ENCODE assay signal across 8 mouse cellular contexts in the genomic region with DNA sequence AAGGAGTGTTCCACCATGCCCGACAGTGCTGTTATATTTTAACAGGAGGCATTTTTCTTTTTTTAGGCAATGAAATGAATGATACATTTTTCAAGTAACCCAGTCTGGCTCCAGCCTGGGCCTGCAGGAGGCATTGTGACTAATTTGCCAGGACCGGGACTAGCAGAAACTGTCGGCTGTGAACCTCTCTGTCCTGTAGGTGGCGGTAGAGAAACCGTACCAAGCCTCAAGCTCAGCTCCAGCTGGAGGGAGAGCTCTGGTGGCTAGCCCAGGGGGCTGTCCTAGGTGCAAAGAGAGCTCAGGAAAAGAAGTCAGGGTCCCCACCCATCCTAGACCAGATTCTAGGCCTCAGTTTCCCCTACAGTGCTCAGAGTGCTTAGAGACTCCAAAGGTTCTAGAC. TPM values are rescaled to one million over a fixed set of nuclear protein-coding genes. Genes with fewer than 3 reads are reported as not detected.
A peak's percentile ranks its signal among the peaks of the same experiment; 100 is the strongest.
DNase-seq lines count a peak whose midpoint lies in the region; ATAC-seq lines count a peak whose summit lies in the region.

No protein-coding gene starts in this region.

- 0% methylated on average over 5 of the region's 5 CpGs for WGBS in heart, embryonic 12.5 days
- 2% methylated on average over 5 of the region's 5 CpGs for WGBS in midbrain, embryonic 12.5 days

- no peak; the same call in 1 of the 2 replicates for ATAC-seq in heart, embryonic 12.5 days (ENCODE audit: insufficient number of reproducible peaks, low FRiP score)
- peak; percentile 47 for ATAC-seq in midbrain, embryonic 12.5 days (ENCODE audit: low FRiP score, low read depth)

- H3K4me2 ChIP-seq in heart, embryonic 12.5 days: no peak overlapping the region
- H3K4me2 ChIP-seq in midbrain, embryonic 12.5 days (replicated peaks): no peak overlapping the region

- no peak overlapping the region for H3K27ac ChIP-seq in heart, embryonic 12.5 days (ENCODE audit: poor library complexity, severe bottlenecking)
- no peak overlapping the region for H3K27ac ChIP-seq in midbrain, embryonic 12.5 days (replicated peaks)

- no peak overlapping the region for H3K9ac ChIP-seq in heart, embryonic 12.5 days
- no peak overlapping the region for H3K9ac ChIP-seq in midbrain, embryonic 12.5 days (replicated peaks)

- peak; percentile 97 for DNase-seq in heart, adult 11 months
- peak; percentile 79 to 87 for DNase-seq in cerebellum, postnatal 25 days
- peak; percentile 86 for DNase-seq in gastrocnemius, adult 18-20 months (ENCODE audit: low spot score)
- peak; percentile 94 for DNase-seq in induced T-regulatory cell, adult 2 months (ENCODE audit: low read depth)
- peak; percentile 51 to 52 for DNase-seq in left cerebral cortex, adult 8-10 months (ENCODE audit: low spot score in 2 of 2)
- peak; percentile 51 for DNase-seq in spleen, adult 12 weeks (ENCODE audit: low spot score)

- H3K27me3 ChIP-seq in heart, embryonic 12.5 days (replicated peaks): no peaks in the 10 kb centered on the region
- no peaks in the 10 kb centered on the region for H3K27me3 ChIP-seq in midbrain, embryonic 12.5 days

- H3K4me1 ChIP-seq in heart, embryonic 12.5 days (replicated peaks): peaks cover 12% of the 10 kb centered on the region
- H3K4me1 ChIP-seq in midbrain, embryonic 12.5 days: no peaks in the 10 kb centered on the region

- no peaks in the 10 kb centered on the region for H3K36me3 ChIP-seq in heart, embryonic 12.5 days
- H3K36me3 ChIP-seq in midbrain, embryonic 12.5 days: no peaks in the 10 kb centered on the region

- H3K4me3 ChIP-seq in heart, embryonic 12.5 days: no peak overlapping the region
- H3K4me3 ChIP-seq in midbrain, embryonic 12.5 days: no peak overlapping the region

- H3K9me3 ChIP-seq in heart, embryonic 12.5 days (replicated peaks): no peaks in the 10 kb centered on the region
- no peaks in the 10 kb centered on the region for H3K9me3 ChIP-seq in midbrain, embryonic 12.5 days

RNA-seq across cellular contexts. Expression of gene Slc25a25, which starts 37.4 kb away (rescaled TPM):
- polyA plus RNA-seq in heart, embryonic 12.5 days (2016; fragmentation: Nextera tagmentation; extraction: Ambion mirVana): 13.0 and 14.3 TPM in 2 replicates
- total RNA-seq in gastrocnemius, adult 18-20 months (2021): 100 to 1,000 TPM in 1 of 2 experiments, 10 to 100 TPM in 1; 47.6 to 217 TPM
- 10 to 100 TPM; 56.5 to 66.1 (median 60.9) TPM for total RNA-seq in left cerebral cortex, adult 8-10 months (2022)
- 40.0 TPM in 2 replicates for polyA plus RNA-seq in midbrain, embryonic 12.5 days (2016; fragmentation: Nextera tagmentation; extraction: Ambion mirVana)

RNA-seq across cellular contexts. Expression of gene Naif1, which starts 38.4 kb away (rescaled TPM):
- 4.7 and 5.4 TPM in 2 replicates for polyA plus RNA-seq in heart, embryonic 12.5 days (2016; fragmentation: Nextera tagmentation; extraction: Ambion mirVana)
- 1 to 10 TPM; 2.6 to 3.0 TPM for total RNA-seq in gastrocnemius, adult 18-20 months (2021)
- 1 to 10 TPM; 3.8 to 4.1 (median 3.9) TPM for total RNA-seq in left cerebral cortex, adult 8-10 months (2022)
- 5.2 and 6.4 TPM in 2 replicates for polyA plus RNA-seq in midbrain, embryonic 12.5 days (2016; fragmentation: Nextera tagmentation; extraction: Ambion mirVana)

RNA-seq across cellular contexts. Expression of gene Fam102a, which starts 46.5 kb away (rescaled TPM):
- 7.9 and 9.0 TPM in 2 replicates for polyA plus RNA-seq in heart, embryonic 12.5 days (2016; fragmentation: Nextera tagmentation; extraction: Ambion mirVana)
- total RNA-seq in gastrocnemius, adult 18-20 months (2021): 1 to 10 TPM; 2.0 to 2.6 TPM
- total RNA-seq in left cerebral cortex, adult 8-10 months (2022): 10 to 100 TPM; 69.0 to 78.6 (median 70.5) TPM
- 9.4 and 10.1 TPM in 2 replicates for polyA plus RNA-seq in midbrain, embryonic 12.5 days (2016; fragmentation: Nextera tagmentation; extraction: Ambion mirVana)

Comparison
In these comparisons a context has a peak if more than half of its experiments do, and no peak if none do; other contexts are left out.
1. RNA of gene Fam102a, which starts 46.5 kb away (total RNA-seq): 69.0 to 78.6 TPM in left cerebral cortex, adult 8-10 months; 2.0 to 2.6 TPM in gastrocnemius, adult 18-20 months; every median in the first group is over 10 times any median in the second.
2. Peak in every context shown above with its lines, with median percentiles within 50 percentile points of each other: DNase-seq.